Mouse (Mus musculus) kidney, adult 2 months (tissue): Measurements from ENCODE around the gene Crocc2. TPM values are rescaled to one million over a fixed set of nuclear protein-coding genes. Genes with fewer than 3 reads are reported as not detected.

ENCODE experiments used
- DNase-seq: peaks from one replicate; pipeline ENCODE4 v3.0.0; 2021
- H3K27ac ChIP-seq: fragments of 200-500 bp; 2 replicates; pipeline ENCODE4 v1.5.1; 2012; ENCODE audit warnings: low read depth, low read length, control low read depth, inconsistent platforms; ENCODE audit not compliant: insufficient read depth
- H3K27me3 ChIP-seq: fragments of 200-500 bp; replicated peaks from 2 replicates; pipeline ENCODE4 v1.6.1; 2012; ENCODE audit warnings: mild to moderate bottlenecking, moderate library complexity, low read length, inconsistent platforms; ENCODE audit not compliant: control insufficient read depth, insufficient read depth
- H3K36me3 ChIP-seq: fragments of 200-500 bp; 2 replicates; pipeline ENCODE4 v1.6.1; 2012; ENCODE audit warnings: mild to moderate bottlenecking, moderate library complexity, low read length, inconsistent platforms; ENCODE audit not compliant: control insufficient read depth, insufficient read depth
- H3K4me1 ChIP-seq: fragments of 200-500 bp; 2 replicates; pipeline ENCODE4 v1.6.1; 2011; ENCODE audit warnings: low read length; ENCODE audit not compliant: control insufficient read depth, insufficient read depth
- H3K4me3 ChIP-seq: fragments of 200-500 bp; 2 replicates; pipeline ENCODE4 v1.5.1; 2011; ENCODE audit warnings: mild to moderate bottlenecking, low read depth, low read length, control low read depth; ENCODE audit not compliant: insufficient read depth
- CTCF ChIP-seq: fragments of 200-500 bp; conservative IDR thresholded peaks from 2 replicates; pipeline ENCODE4 v1.5.1; 2011; ENCODE audit warnings: low read depth, mild to moderate bottlenecking, control low read depth, low read length, moderate library complexity, mixed read lengths; ENCODE audit not compliant: insufficient read depth, insufficient read length
- POLR2A ChIP-seq: fragments of 200-500 bp; IDR thresholded peaks from one replicate; pipeline ENCODE4 v1.6.1; 2011; ENCODE audit warnings: low read depth, low read length, control low read depth
- WGBS: fragments of 180-500 bp; shearing (Covaris S2); methylation state at CpG from one replicate; pipeline ENCODE4 v1.1.7; 2018; 5-methylcytosine and 5-hydroxymethylcytosine counted together
- polyA plus RNA-seq: library from polyadenylated mRNA; depleted of rRNA; stranded (reverse); fragments of >200 nt; gene quantifications from 2 replicates; pipeline ENCODE4 v1.2.3, GENCODE M21; 2012; rRNA removed

The Crocc2 gene
- polyA plus RNA-seq: 0.03 and 0.04 TPM in 2 replicates

GRCm38 (mm10) chr1:93168295-93168775, at the start of gene Crocc2:
Gene Crocc2 (plus strand): TSS chr1:93168725.
- Histone ChIP-seq H3K4me1 (no peaks in the 10 kb centered on the region), H3K27me3 (no peaks in the 10 kb centered on the region), H3K27ac (no peak within 1 kb of the TSS), H3K4me3 (no peak within 1 kb of the TSS), H3K36me3 (no peaks in the 10 kb centered on the region)
- no peak for DNase-seq
- no peak for TF ChIP-seq POLR2A
- TF ChIP-seq CTCF: no peak
- 56% methylated on average over 10 of the region's 10 CpGs for WGBS

GRCm38 (mm10) chr1:93118816-93119215, 49.7 kb upstream of the Crocc2 start:
- no peak overlapping the region for H3K4me3 ChIP-seq
- H3K36me3 ChIP-seq: no peaks in the 10 kb centered on the region
- H3K27ac ChIP-seq: no peak overlapping the region
- DNase-seq: peak; percentile 21
- H3K4me1 ChIP-seq: no peaks in the 10 kb centered on the region
- TF ChIP-seq CTCF (no peak), POLR2A (no peak)
- H3K27me3 ChIP-seq: no peaks in the 10 kb centered on the region; the same call in none of the 2 replicates
- 27% methylated on average over 4 of the region's 4 CpGs for WGBS

GRCm38 (mm10) chr1:93123179-93123854, 45.2 kb upstream of the Crocc2 start:
- TF ChIP-seq POLR2A (no peak), CTCF (no peak)

GRCm38 (mm10) chr1:93124066-93124465, 44.5 kb upstream of the Crocc2 start:
- Histone ChIP-seq H3K27me3 (no peaks in the 10 kb centered on the region), H3K27ac (no peak overlapping the region), H3K36me3 (no peaks in the 10 kb centered on the region), H3K4me1 (no peaks in the 10 kb centered on the region), H3K4me3 (no peak overlapping the region)
- no peak for DNase-seq
- WGBS: 53% methylated on average over 8 of the region's 8 CpGs
- TF ChIP-seq CTCF (no peak), POLR2A (no peak)

More at GRCm38 (mm10) chr1:93123179-93123854, 45.2 kb upstream of the Crocc2 start:
- Histone ChIP-seq H3K36me3 (no peaks in the 10 kb centered on the region), H3K27ac (no peak overlapping the region), H3K4me1 (no peaks in the 10 kb centered on the region), H3K27me3 (no peaks in the 10 kb centered on the region), H3K4me3 (no peak overlapping the region)
- whole genome bisulfite sequencing: 90% methylated on average over 11 of the region's 11 CpGs
- no peak for DNase-seq

DNA sequence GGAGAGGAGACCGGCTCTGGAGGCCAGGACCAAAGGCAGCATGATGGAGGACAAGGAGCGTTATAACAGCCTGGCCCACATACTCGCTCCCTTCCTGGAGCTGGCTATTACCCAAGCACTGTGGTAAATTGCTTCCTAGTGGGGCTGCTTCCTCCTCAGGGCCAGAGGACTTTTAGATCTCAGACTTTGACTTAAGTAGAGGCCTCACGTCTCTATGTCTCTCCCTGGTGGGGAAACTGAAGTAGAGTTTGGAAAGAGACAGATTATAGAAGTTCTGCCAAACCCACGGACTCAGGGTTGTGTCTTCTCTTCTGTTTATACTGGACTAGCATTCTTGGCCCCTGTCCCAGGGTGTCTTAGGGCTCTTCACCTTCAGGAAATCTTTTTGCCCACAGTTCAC, 43.3 kb upstream of the Crocc2 start:
- no peaks in the 10 kb centered on the region for H3K36me3 ChIP-seq
- no peak for TF ChIP-seq POLR2A
- no peak for TF ChIP-seq CTCF
- WGBS: 52% methylated on average over 5 of the region's 5 CpGs
- no peak overlapping the region for H3K27ac ChIP-seq
- no peak overlapping the region for H3K4me3 ChIP-seq
- no peaks in the 10 kb centered on the region for H3K4me1 ChIP-seq
- H3K27me3 ChIP-seq: no peaks in the 10 kb centered on the region
- DNase-seq: peak; percentile 9

GRCm38 (mm10) chr1:93128209-93128608, 40.3 kb upstream of the Crocc2 start:
- no peaks in the 10 kb centered on the region for H3K4me1 ChIP-seq
- H3K27me3 ChIP-seq: no peaks in the 10 kb centered on the region
- H3K27ac ChIP-seq: no peak overlapping the region
- TF ChIP-seq POLR2A: no peak
- no peak overlapping the region for H3K4me3 ChIP-seq
- no peak for DNase-seq
- WGBS: 71% methylated on average over 8 of the region's 8 CpGs
- no peaks in the 10 kb centered on the region for H3K36me3 ChIP-seq

DNA sequence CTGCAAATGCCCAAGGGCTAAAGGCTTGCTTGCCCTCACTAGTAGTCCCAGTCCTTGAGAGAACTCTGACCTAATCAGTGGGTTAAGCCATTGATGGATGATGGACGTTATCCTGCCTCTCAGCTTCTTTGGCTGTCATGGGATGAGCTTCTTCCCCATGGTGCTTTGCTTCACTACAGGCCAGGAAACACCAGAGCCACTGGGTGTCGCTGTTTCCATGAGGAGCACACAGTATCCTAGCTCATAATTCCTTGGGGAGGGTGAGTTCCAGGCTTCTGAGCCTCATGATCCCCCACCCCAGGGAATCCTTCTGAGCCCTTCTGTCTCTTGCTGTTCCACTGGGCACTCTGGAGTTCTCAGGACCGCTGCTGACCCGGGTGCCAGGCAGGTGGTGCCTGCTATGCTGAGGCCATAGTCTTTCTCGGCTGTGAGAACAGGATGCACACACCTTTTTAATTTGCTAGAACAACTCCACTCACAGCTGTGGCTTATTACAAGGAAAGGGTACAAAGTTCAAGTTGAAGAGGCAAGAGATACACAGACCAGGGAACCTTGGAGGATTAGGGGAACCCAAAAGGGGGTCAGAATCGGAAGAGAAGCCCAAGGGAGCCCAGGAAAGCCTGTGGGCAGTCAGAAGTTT, 39.7 kb upstream of the Crocc2 start:
- DNase-seq: peak; percentile 51
- Histone ChIP-seq H3K4me1 (no peaks in the 10 kb centered on the region), H3K4me3 (no peak overlapping the region), H3K27ac (no peak overlapping the region), H3K27me3 (no peaks in the 10 kb centered on the region), H3K36me3 (no peaks in the 10 kb centered on the region)
- TF ChIP-seq POLR2A: no peak
- peak; percentile 82 for TF ChIP-seq CTCF
- 25% methylated on average over 6 of the region's 6 CpGs for WGBS
